Mouse (Mus musculus): ENCODE data around the gene Zdhhc22.
A peak's percentile ranks its signal among the peaks of the same experiment; 100 is the strongest.

The Zdhhc22 gene

GRCm38 (mm10) chr12:86989890-86990754, at the start of gene Zdhhc22:
Gene Zdhhc22, minus strand, starts transcription at chr12:86990430.
- DNase-seq (ENCODE audit: low spot score): no peak

- no peak for DNase-seq (ENCODE audit: low spot score)
Observed at GRCm38 (mm10) chr12:87036631-87037030, 46.4 kb upstream of the Zdhhc22 start.

GRCm38 (mm10) chr12:87031163-87031763, 41.0 kb upstream of the Zdhhc22 start:
- DNase-seq (ENCODE audit: low spot score): no peak

GRCm38 (mm10) chr12:87029251-87029976, 39.2 kb upstream of the Zdhhc22 start:
- no peak for DNase-seq (ENCODE audit: low spot score)

GRCm38 (mm10) chr12:87028068-87028467, 37.8 kb upstream of the Zdhhc22 start:
- DNase-seq (ENCODE audit: low spot score): no peak

- no peak for DNase-seq (ENCODE audit: low spot score)
Observed at GRCm38 (mm10) chr12:87027391-87027790, 37.2 kb upstream of the Zdhhc22 start.

- DNase-seq (ENCODE audit: low spot score): no peak
Observed at GRCm38 (mm10) chr12:87026871-87027240, 36.6 kb upstream of the Zdhhc22 start.

GRCm38 (mm10) chr12:87026109-87026870, 36.1 kb upstream of the Zdhhc22 start:
- peak; percentile 58 for DNase-seq (ENCODE audit: low spot score)

GRCm38 (mm10) chr12:87023456-87023855, 33.2 kb upstream of the Zdhhc22 start:
- DNase-seq (ENCODE audit: low spot score): peak; percentile 65

- DNase-seq (ENCODE audit: low spot score): no peak
Observed at GRCm38 (mm10) chr12:87022006-87022405, 31.8 kb upstream of the Zdhhc22 start.

GRCm38 (mm10) chr12:87021040-87021439, 30.8 kb upstream of the Zdhhc22 start, which contains the start of gene Tmem63c:
Gene Tmem63c, plus strand, starts transcription at chr12:87021340.
- no peak for DNase-seq (ENCODE audit: low spot score)

- DNase-seq (ENCODE audit: low spot score): no peak
Observed at GRCm38 (mm10) chr12:87018756-87019155, 28.5 kb upstream of the Zdhhc22 start.

GRCm38 (mm10) chr12:87017041-87017440, 26.8 kb upstream of the Zdhhc22 start:
- peak; percentile 46 for DNase-seq (ENCODE audit: low spot score)

- no peak for DNase-seq (ENCODE audit: low spot score)
Observed at GRCm38 (mm10) chr12:87004596-87004995, 14.4 kb upstream of the Zdhhc22 start.

- DNase-seq (ENCODE audit: low spot score): no peak
Observed at GRCm38 (mm10) chr12:87003606-87004005, 13.4 kb upstream of the Zdhhc22 start.

- DNase-seq (ENCODE audit: low spot score): no peak
Observed at GRCm38 (mm10) chr12:87002815-87003214, 12.6 kb upstream of the Zdhhc22 start.

GRCm38 (mm10) chr12:87002209-87002608, 12.0 kb upstream of the Zdhhc22 start:
- DNase-seq (ENCODE audit: low spot score): no peak

- DNase-seq (ENCODE audit: low spot score): no peak
Observed at GRCm38 (mm10) chr12:87000840-87001176, 10.6 kb upstream of the Zdhhc22 start.

- no peak for DNase-seq (ENCODE audit: low spot score)
Observed at GRCm38 (mm10) chr12:87000151-87000839, 10.1 kb upstream of the Zdhhc22 start.

GRCm38 (mm10) chr12:86999283-86999820, 9.1 kb upstream of the Zdhhc22 start:
- no peak for DNase-seq (ENCODE audit: low spot score)

GRCm38 (mm10) chr12:86998699-86999098, 8.5 kb upstream of the Zdhhc22 start:
- no peak for DNase-seq (ENCODE audit: low spot score)

All from testis, postnatal 14 days (tissue).